Mouse (Mus musculus): ENCODE data around the gene Scel.

Gene Scel

DNA sequence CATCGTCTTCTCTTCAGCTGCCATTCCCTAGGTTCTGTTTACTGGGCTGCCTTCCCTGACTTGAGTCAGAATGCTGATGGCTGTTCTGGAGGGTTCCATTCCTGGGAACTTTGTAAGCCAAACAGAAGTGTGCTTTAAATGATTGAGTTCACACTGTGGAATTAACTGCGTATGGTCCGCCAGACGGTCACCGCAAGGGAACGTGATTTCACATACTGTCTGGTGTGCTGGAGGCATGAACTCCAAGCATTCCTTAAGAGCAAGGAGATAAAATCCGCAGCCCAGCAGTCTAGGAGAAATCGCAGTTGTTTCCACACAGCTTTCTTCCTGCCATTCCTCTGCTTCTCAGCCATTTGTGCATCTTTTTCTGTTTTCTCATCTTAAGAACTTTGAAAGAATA is 2.3 kb downstream of the Scel start:
- no peak for DNase-seq

- DNase-seq: no peak
These were observed 13.1 kb downstream of the Scel start for GRCm38 (mm10) chr14:103526286-103526685.

DNA sequence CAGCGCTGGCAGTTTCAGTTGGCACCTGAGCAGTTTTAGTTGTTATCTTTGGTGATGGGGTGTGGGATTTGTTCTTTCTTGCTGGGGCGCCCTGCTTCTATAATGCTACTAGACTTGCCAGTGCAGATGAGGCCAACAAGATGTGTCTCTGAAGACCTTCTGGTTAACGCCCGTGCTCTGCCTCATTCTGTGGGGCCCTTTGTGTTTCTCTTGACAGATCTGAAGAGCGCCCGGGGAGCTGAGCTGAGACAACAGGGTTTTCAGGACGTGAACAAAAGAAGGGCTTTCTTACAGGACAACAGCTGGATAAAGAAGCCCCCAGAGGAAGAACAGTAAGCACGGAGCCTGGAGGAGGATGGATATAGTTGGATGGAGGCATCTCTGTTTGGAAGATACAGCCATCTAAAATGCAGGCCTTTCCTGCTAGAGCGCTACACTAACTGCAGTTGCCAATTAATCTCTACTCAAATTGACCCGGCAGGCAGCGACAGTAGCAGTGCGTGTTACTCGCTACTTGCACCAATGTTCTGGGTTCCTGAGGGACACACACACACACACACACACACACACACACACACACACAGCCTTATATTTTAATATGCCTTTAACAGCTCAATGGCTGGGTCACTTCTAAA is 16.7 kb downstream of the Scel start:
- no peak for DNase-seq

DNA sequence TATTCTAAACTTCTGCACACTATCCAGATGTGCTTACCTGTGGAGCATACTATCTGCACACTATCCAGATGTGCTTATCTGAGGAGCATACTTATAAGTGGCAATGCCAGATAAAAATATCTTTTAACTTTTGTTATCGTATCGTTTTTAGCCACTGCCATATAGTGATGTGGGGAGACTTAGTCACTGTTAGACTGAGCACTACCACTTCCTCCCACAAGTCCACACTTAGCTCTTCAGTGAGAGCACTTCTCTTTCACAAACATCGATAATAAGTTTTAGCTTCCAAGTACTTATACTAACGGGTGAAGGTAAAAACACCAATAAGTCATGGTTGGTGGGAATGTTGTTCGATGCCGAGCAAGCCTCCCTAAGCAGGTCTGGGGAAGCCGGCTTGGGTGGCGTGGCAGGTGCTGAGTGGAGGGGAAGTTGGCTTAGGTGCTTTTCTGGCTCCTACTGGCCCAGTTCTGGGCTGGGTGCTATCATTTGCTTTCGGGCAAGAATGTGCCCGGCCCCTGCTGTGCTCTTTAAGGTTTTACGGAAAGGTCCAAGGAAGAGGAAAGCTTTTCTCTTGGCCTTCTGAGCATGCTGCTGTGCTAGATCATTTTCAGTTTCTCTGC is 18.7 kb downstream of the Scel start:
- no peak for DNase-seq

- DNase-seq: no peak
These were observed 22.4 kb downstream of the Scel start for GRCm38 (mm10) chr14:103535511-103536024.

DNA sequence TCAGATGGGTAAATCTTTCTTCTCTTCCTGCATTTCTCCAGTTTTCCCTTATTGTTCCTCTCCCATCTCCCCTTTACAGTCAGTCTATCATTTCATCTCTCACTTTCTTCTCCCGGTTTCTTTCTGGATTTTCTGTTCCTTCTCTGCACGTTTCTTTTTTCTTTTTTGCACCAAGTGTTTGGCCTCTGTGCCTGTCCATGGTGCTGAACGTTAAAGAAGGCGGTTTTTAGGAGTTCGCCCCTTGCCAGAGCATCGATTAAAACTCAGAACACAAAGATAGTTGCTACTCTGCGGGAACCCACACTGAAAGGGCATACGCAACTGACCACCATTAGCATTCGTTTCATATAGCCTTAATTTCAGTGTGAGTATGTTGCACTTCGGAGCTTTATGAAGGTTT is 23.2 kb downstream of the Scel start:
- DNase-seq: no peak

DNA sequence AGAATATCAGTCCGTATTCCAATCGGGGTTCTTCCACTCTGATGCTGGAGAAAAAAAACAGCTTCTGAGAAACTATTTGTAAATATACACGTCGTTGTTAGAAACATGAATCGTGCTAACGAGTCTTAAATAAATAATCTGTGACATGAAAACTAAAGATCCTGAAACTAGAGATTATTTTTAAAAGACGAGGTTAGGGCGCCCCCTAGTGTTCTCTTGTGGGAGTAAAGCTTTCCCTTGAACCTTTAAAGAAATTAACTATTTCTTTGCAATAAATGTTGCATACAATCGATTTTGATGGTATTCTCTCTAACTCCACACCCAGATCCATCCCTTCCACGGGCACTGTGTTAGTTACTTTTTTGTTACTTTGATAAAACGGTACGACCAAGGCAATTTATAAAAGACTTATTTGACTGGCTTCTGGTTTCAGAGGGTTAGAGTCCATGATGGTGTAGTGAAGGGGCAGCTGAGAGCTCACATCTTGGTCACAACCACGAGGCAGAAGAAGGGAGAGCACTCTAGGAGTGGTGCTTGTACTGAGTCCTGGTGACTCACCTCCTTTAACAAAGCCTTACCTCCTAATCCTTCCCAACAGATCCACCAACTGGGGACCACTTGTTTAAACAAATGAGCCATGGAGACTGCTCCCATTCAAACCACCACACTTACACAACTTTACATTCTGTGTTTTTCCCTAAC is 24.4 kb downstream of the Scel start:
- peak; percentile 80 to 82 for DNase-seq

GRCm38 (mm10) chr14:103539796-103540195 is 26.7 kb downstream of the Scel start:
- no peak for DNase-seq

GRCm38 (mm10) chr14:103541679-103542078 is 28.5 kb downstream of the Scel start:
- no peak for DNase-seq

GRCm38 (mm10) chr14:103543304-103544079 is 30.4 kb downstream of the Scel start:
- no peak for DNase-seq

DNA sequence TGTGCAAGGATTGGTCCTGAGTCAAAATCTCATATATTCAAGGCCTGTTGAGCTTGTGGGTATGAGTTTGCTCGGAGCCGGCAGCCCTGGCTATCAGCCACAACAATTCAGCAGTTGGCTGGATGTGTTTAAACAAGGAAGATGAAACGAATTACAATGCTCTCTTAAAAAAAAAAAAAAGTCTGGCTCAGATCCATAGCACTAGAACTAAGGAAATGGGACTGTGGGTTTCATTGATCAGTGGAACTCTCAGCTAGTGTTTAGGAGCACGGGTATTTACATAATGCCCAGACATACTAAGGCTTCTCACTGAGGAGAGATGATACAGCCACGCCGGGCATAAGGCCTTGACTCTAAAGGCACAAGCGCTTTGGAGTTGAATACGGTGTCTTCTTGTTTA is 32.6 kb downstream of the Scel start:
- DNase-seq: peak; percentile 48 to 61

DNA sequence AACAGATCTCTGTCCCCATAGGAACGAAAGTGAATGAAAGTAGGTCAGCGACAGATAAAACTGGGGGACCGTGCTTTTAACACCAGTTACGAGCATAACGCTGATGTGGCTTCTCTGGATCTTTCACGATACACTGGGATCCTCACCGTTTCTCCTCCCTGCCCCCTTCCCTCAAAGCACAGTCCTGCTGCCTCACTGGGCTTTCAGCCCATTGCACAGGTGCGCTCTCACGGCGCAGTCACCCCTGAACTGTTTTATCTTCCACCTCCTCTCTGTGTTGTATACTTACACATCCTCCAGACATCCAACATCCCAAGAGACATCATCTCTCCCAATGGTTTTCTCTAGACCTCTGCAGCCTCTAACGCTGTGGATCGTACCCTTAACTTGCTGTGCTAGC is 33.1 kb downstream of the Scel start:
- peak; percentile 36 to 66 for DNase-seq

DNA sequence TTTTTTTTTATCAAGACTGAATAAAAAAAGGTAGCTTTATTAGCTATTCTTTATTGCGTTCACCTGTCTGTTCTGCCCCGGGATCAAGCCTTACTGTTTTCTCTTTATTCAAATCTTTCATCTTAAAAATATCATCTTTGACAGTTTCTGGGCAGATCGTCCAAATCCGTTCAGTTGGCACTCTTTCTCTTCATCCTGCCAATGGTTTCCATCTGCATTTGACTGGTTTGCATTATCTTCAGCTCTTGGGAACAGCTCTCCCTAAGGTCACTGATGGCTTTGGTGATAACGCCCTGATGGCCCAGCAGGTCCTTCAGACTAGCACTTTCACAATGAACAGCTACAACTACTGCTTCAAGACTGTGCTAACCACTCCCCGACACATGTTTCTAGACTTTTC is 35.1 kb downstream of the Scel start:
- DNase-seq: peak; percentile 20 to 40

- DNase-seq: peak; percentile 94 to 95
These were observed 37.3 kb downstream of the Scel start for GRCm38 (mm10) chr14:103550480-103550879.

- no peak for DNase-seq
These were observed 37.8 kb downstream of the Scel start for GRCm38 (mm10) chr14:103550921-103551320.

DNA sequence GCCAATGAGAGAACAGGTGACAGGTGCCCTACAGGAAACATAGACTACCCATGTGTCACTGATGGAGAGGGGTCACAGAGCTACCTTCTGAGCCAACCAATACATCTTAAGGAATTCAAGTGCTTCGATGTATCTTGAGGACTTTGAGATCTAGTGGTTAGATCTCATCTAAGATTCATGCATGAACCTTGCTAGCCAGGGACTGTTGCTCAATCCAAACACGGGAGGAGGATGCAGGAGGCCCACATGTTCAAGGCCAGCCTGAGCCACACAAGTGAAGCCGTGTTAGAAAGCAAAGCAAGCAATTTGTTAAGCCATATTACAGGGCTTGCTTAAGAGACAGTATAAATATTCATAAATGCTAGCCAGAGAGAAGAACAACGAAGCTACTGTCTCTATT is 38.8 kb downstream of the Scel start:
- no peak for DNase-seq

- DNase-seq: no peak
These were observed 39.2 kb downstream of the Scel start for GRCm38 (mm10) chr14:103552379-103552778.

DNA sequence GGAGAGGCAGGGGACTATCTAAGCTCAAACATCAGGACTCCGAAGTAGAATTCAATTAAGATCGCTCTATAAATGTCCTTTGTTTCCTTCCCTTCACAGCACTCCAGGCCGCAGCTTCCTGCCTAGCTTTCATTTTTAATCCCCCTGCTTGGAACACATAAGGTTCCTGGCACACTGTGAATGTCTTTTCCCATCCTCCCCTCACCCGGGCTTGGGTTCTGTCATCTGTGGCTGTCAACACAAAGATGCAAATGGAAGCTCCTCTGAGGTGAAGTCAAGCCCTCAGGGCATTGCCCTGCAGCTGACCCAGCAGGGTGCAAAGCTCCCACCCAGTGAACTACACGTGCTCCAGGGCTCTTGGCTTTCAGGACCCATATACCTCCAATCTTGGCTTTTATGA is 43.5 kb downstream of the Scel start:
- DNase-seq: peak in 1 of 2 experiments; percentile 12

DNA sequence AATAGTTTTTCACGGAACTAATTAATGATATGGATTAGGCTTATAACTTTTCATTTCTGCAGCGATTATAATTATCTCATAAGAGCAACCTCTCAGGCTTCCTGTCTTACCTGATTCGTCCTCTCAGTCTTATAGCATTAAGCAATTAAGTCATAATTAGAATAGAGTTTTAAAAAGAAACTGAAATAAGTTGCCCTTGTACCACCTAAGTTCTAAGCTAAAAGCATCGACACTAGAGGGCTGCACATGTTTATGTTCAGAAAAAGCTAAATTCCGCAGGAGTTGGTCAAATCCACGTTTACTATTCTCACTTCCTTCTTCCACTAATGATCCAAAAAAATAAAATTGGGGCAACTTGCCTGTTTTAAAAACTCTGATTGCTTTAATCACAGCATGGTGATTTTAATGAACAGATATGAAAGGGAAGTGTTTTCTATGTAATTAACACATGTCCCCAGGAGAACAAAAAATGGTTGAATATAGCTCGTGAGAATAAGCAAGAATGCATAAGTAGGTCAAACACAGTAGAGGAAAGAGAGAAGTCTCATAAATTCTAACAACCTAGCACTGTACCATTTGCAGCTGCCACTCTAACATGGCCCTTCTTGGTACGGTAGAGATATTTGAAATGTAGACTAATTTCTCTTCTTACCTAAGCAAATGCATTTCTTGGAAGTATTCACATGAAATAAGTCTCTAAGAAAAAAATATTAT is 48.4 kb downstream of the Scel start:
- no peak for DNase-seq

DNA sequence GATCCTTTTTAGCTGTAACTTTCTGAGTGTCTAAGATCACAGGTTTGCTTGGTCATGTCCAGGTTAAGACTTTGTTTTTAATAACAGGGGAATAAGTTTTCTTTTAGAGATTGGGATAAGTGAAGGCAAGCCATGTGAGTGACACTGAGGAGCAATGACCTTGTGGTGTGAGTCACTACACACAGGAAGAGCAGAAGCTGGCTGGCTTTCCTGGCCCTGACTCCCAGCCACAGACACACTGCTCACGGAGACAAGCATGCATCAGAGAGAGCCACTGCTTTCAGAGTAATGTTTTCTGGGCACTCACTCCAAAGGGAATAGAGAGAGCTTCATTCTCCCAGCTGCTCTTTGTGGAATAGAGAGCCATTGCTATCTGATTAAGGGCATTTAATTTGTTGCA is 54.8 kb downstream of the Scel start:
- no peak for DNase-seq

GRCm38 (mm10) chr14:103568433-103568832 is 55.3 kb downstream of the Scel start:
- DNase-seq: no peak

DNA sequence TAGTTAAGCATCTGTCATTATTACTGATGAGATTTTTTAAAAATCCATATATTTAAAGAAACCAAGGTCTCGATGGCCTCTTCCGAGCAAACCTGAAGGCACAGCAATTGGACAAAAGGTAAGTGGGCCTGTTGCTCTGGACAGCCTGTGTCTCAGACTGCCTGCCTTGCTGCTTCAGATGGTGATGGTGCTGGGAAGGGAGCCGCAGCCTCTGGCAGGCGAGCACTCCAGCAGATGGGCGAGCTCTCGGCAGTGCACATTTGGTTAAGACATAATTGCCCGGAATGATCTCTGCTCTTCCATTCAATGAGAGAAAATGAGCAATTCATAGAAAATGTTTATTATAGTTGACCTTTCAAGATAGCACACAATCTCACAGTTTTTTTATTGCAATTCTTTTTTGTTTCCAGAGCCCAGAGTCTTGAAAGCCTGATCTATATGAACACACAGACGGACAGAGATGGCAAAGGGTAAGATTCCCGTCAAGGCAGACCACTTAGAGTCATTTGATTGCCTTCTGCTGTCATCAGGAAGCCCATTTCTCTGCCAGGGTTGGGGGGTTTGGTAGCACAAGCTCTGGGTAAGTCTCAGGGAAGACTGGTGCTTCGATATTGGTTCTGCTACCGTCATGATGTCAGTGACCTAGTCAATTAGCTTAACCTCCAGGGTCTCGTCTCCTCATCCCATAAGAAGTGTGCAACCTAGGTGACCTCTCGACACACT is 58.6 kb downstream of the Scel start:
- DNase-seq: peak; percentile 65 to 72

All from cerebellum, postnatal 14 days (tissue).